Mouse (Mus musculus): ENCODE results near the gene Retreg1.

- TF ChIP-seq POLR2A (IDR thresholded peaks at IDR 0.05; ENCODE audit: insufficient read length, low read depth) (no peak), TCF12 (IDR thresholded peaks at IDR 0.05; ENCODE audit: insufficient read depth, poor library complexity, severe bottlenecking) (no peak), MAX (IDR thresholded peaks at IDR 0.05; ENCODE audit: low read depth) (no peak), MYOD1 (IDR thresholded peaks at IDR 0.05; ENCODE audit: control insufficient read depth in 1 of 3, insufficient read length in 2 of 3, low read depth in 2 of 3) (no peak), E2F4 (IDR thresholded peaks at IDR 0.05; ENCODE audit: insufficient read depth) (no peak), POLR2AphosphoS2 (IDR thresholded peaks at IDR 0.05; ENCODE audit: insufficient read length, low read depth) (no peak), USF1 (IDR thresholded peaks at IDR 0.05; ENCODE audit: low read depth) (no peak), REST (IDR thresholded peaks at IDR 0.05; ENCODE audit: insufficient read depth, insufficient read length) (no peak), CEBPB (IDR thresholded peaks at IDR 0.05; ENCODE audit: insufficient read depth, poor library complexity, severe bottlenecking) (no peak), MYOG (IDR thresholded peaks at IDR 0.05; ENCODE audit: control insufficient read depth in 1 of 3, insufficient read depth in 1 of 3, insufficient read length in 2 of 3, low read depth in 2 of 3) (no peak)
Measured at GRCm38 (mm10) chr15:25943386-25944137, 100.6 kb downstream of the Retreg1 start.

All from myocyte (in vitro differentiated cells).